Mouse (Mus musculus): ENCODE measurements around the gene Tbca. TPM values are rescaled to one million over a fixed set of nuclear protein-coding genes. Genes with fewer than 3 reads are reported as not detected.

Gene Tbca
- polyA plus RNA-seq (2015; fragmentation: Nextera tagmentation; extraction: Ambion mirVana) = 82.7 and 94.2 TPM in 2 replicates

- H3K27me3 ChIP-seq (ENCODE audit: control insufficient read depth, insufficient read depth, low read depth, low read length) = no peaks in the 10 kb centered on the region
- WGBS (ENCODE audit: insufficient replicate concordance) = 0% methylated on average over 74 of the region's 81 CpGs
These were observed at the start of gene Tbca for GRCm38 (mm10) chr13:94788771-94789649. Gene Tbca (plus strand): TSS chr13:94788910.

GRCm38 (mm10) chr13:94745176-94745575 lies 43.5 kb upstream of the Tbca start:
- no peak overlapping the region for H3K9ac ChIP-seq (ENCODE audit: low read depth, low read length)
- H3K27me3 ChIP-seq (ENCODE audit: control insufficient read depth, insufficient read depth, low read depth, low read length) = no peaks in the 10 kb centered on the region
- H3K4me1 ChIP-seq (ENCODE audit: control insufficient read depth, low read depth, low read length) = no peaks in the 10 kb centered on the region
- H3K4me3 ChIP-seq (ENCODE audit: low read depth, low read length) = no peak overlapping the region
- no peak for ATAC-seq (ENCODE audit: low read depth)
- no peaks in the 10 kb centered on the region for H3K9me3 ChIP-seq (replicated peaks; ENCODE audit: control insufficient read depth, low read length)
- no peaks in the 10 kb centered on the region for H3K36me3 ChIP-seq (ENCODE audit: control insufficient read depth, insufficient read depth)
- H3K4me2 ChIP-seq (ENCODE audit: low read depth, low read length) = no peak overlapping the region
- H3K27ac ChIP-seq (ENCODE audit: low read length) = no peak overlapping the region
- 56% methylated on average over 1 of the region's 1 CpGs for WGBS (ENCODE audit: insufficient replicate concordance)

More at GRCm38 (mm10) chr13:94788771-94789649, at the start of gene Tbca:
- Histone ChIP-seq H3K4me1 (ENCODE audit: control insufficient read depth, low read depth, low read length) (peaks cover 11% of the 10 kb centered on the region), H3K36me3 (ENCODE audit: control insufficient read depth, insufficient read depth) (no peaks in the 10 kb centered on the region), H3K27ac (ENCODE audit: low read length) (peak within 1 kb of the TSS; percentile 96), H3K9me3 (replicated peaks; ENCODE audit: control insufficient read depth, low read length) (no peaks in the 10 kb centered on the region), H3K4me2 (ENCODE audit: low read depth, low read length) (peak within 1 kb of the TSS; percentile 83), H3K9ac (ENCODE audit: low read depth, low read length) (peak within 1 kb of the TSS; percentile 88), H3K4me3 (ENCODE audit: low read depth, low read length) (peak within 1 kb of the TSS; percentile 86)
- peak; percentile 92 for ATAC-seq (ENCODE audit: low read depth)

GRCm38 (mm10) chr13:94765852-94766251 lies 22.9 kb upstream of the Tbca start:
- H3K36me3 ChIP-seq (ENCODE audit: control insufficient read depth, insufficient read depth) = no peaks in the 10 kb centered on the region
- H3K27ac ChIP-seq (ENCODE audit: low read length) = no peak overlapping the region
- no peak overlapping the region for H3K4me2 ChIP-seq (ENCODE audit: low read depth, low read length)
- no peak overlapping the region for H3K9ac ChIP-seq (ENCODE audit: low read depth, low read length)
- no peaks in the 10 kb centered on the region for H3K9me3 ChIP-seq (replicated peaks; ENCODE audit: control insufficient read depth, low read length)
- H3K4me1 ChIP-seq (ENCODE audit: control insufficient read depth, low read depth, low read length) = no peaks in the 10 kb centered on the region
- WGBS (ENCODE audit: insufficient replicate concordance) = 71% methylated on average over 12 of the region's 12 CpGs
- no peak overlapping the region for H3K4me3 ChIP-seq (ENCODE audit: low read depth, low read length)
- no peak for ATAC-seq (ENCODE audit: low read depth)
- H3K27me3 ChIP-seq (ENCODE audit: control insufficient read depth, insufficient read depth, low read depth, low read length) = no peaks in the 10 kb centered on the region

GRCm38 (mm10) chr13:94768460-94769154 lies 20.1 kb upstream of the Tbca start:
- Histone ChIP-seq H3K27me3 (ENCODE audit: control insufficient read depth, insufficient read depth, low read depth, low read length) (no peaks in the 10 kb centered on the region), H3K4me3 (ENCODE audit: low read depth, low read length) (no peak overlapping the region), H3K4me1 (ENCODE audit: control insufficient read depth, low read depth, low read length) (no peaks in the 10 kb centered on the region), H3K36me3 (ENCODE audit: control insufficient read depth, insufficient read depth) (no peaks in the 10 kb centered on the region), H3K9ac (ENCODE audit: low read depth, low read length) (no peak overlapping the region), H3K27ac (ENCODE audit: low read length) (no peak overlapping the region), H3K4me2 (ENCODE audit: low read depth, low read length) (no peak overlapping the region), H3K9me3 (replicated peaks; ENCODE audit: control insufficient read depth, low read length) (no peaks in the 10 kb centered on the region)
- 30% methylated on average over 3 of the region's 3 CpGs for WGBS (ENCODE audit: insufficient replicate concordance)
- ATAC-seq (ENCODE audit: low read depth) = 0 out of 2 replicates have a peak, but pooled peaks have one; percentile 43

GRCm38 (mm10) chr13:94769155-94769470 lies 19.6 kb upstream of the Tbca start:
- H3K4me3 ChIP-seq (ENCODE audit: low read depth, low read length) = no peak overlapping the region
- no peak overlapping the region for H3K9ac ChIP-seq (ENCODE audit: low read depth, low read length)
- H3K4me1 ChIP-seq (ENCODE audit: control insufficient read depth, low read depth, low read length) = no peaks in the 10 kb centered on the region
- 49% methylated on average over 6 of the region's 6 CpGs for WGBS (ENCODE audit: insufficient replicate concordance)
- H3K4me2 ChIP-seq (ENCODE audit: low read depth, low read length) = no peak overlapping the region
- H3K27ac ChIP-seq (ENCODE audit: low read length) = no peak overlapping the region
- no peaks in the 10 kb centered on the region for H3K9me3 ChIP-seq (replicated peaks; ENCODE audit: control insufficient read depth, low read length)
- H3K27me3 ChIP-seq (ENCODE audit: control insufficient read depth, insufficient read depth, low read depth, low read length) = no peaks in the 10 kb centered on the region
- 0 out of 2 replicates have a peak, but pooled peaks have one; percentile 32 for ATAC-seq (ENCODE audit: low read depth)
- no peaks in the 10 kb centered on the region for H3K36me3 ChIP-seq (ENCODE audit: control insufficient read depth, insufficient read depth)

GRCm38 (mm10) chr13:94786866-94787265 lies 1.8 kb upstream of the Tbca start:
- WGBS (ENCODE audit: insufficient replicate concordance) = 53% methylated on average over 2 of the region's 2 CpGs
- Histone ChIP-seq H3K4me2 (ENCODE audit: low read depth, low read length) (no peak overlapping the region), H3K36me3 (ENCODE audit: control insufficient read depth, insufficient read depth) (no peaks in the 10 kb centered on the region), H3K9ac (ENCODE audit: low read depth, low read length) (no peak overlapping the region), H3K4me3 (ENCODE audit: low read depth, low read length) (no peak overlapping the region), H3K4me1 (ENCODE audit: control insufficient read depth, low read depth, low read length) (peaks cover 11% of the 10 kb centered on the region), H3K9me3 (replicated peaks; ENCODE audit: control insufficient read depth, low read length) (no peaks in the 10 kb centered on the region), H3K27ac (ENCODE audit: low read length) (no peak overlapping the region), H3K27me3 (ENCODE audit: control insufficient read depth, insufficient read depth, low read depth, low read length) (no peaks in the 10 kb centered on the region)
- ATAC-seq (ENCODE audit: low read depth) = no peak

GRCm38 (mm10) chr13:94794689-94795088 lies 6.0 kb downstream of the Tbca start:
- Histone ChIP-seq H3K9ac (ENCODE audit: low read depth, low read length) (no peak overlapping the region), H3K36me3 (ENCODE audit: control insufficient read depth, insufficient read depth) (no peaks in the 10 kb centered on the region), H3K4me1 (ENCODE audit: control insufficient read depth, low read depth, low read length) (peaks cover 5% of the 10 kb centered on the region), H3K4me3 (ENCODE audit: low read depth, low read length) (no peak overlapping the region), H3K9me3 (replicated peaks; ENCODE audit: control insufficient read depth, low read length) (no peaks in the 10 kb centered on the region), H3K27me3 (ENCODE audit: control insufficient read depth, insufficient read depth, low read depth, low read length) (no peaks in the 10 kb centered on the region), H3K27ac (ENCODE audit: low read length) (no peak overlapping the region), H3K4me2 (ENCODE audit: low read depth, low read length) (no peak overlapping the region)
- WGBS (ENCODE audit: insufficient replicate concordance) = 63% methylated on average over 1 of the region's 1 CpGs
- ATAC-seq (ENCODE audit: low read depth) = no peak

GRCm38 (mm10) chr13:94803480-94804057 lies 14.9 kb downstream of the Tbca start:
- Histone ChIP-seq H3K36me3 (ENCODE audit: control insufficient read depth, insufficient read depth) (no peaks in the 10 kb centered on the region), H3K9me3 (replicated peaks; ENCODE audit: control insufficient read depth, low read length) (no peaks in the 10 kb centered on the region), H3K4me3 (ENCODE audit: low read depth, low read length) (no peak overlapping the region), H3K4me1 (ENCODE audit: control insufficient read depth, low read depth, low read length) (no peaks in the 10 kb centered on the region; the same call in none of the 2 replicates), H3K27ac (ENCODE audit: low read length) (no peak overlapping the region), H3K27me3 (ENCODE audit: control insufficient read depth, insufficient read depth, low read depth, low read length) (no peaks in the 10 kb centered on the region), H3K9ac (ENCODE audit: low read depth, low read length) (no peak overlapping the region), H3K4me2 (ENCODE audit: low read depth, low read length) (no peak overlapping the region)
- 84% methylated on average over 5 of the region's 5 CpGs for WGBS (ENCODE audit: insufficient replicate concordance)
- no peak for ATAC-seq (ENCODE audit: low read depth)

All from liver, embryonic 16.5 days (tissue).